ENCODE assay signal across 26 mouse cellular contexts in the genomic region with DNA sequence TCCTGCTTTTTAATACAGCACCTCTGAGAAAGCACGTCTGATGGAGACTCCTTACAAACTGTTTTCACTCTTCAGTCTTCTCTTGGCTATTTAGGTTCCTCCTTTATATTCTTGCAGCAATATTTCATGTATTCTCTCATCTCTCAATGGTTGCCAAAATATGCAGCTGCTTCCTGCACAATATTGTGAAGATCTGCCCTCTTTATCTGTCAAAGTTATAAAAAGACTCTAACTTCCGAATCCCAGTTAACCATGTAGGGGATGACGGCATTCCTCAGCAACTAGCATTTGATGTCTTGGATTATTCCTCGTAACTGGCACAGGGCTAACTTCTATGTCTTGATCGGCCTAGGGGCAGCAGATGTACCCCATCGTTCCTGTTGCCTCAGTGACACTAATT.
DNase-seq lines count a peak whose midpoint lies in the region; ATAC-seq and TF ChIP-seq lines count a peak whose summit lies in the region.
"Had no signal": no experiment of that assay in that cellular context is flagged by ENCODE, and none has a peak within 500 bp of the region (broad histone marks: within the 10 kb centered on the region; RNA-seq: fewer than 3 reads in every experiment).

No protein-coding gene starts in this region.

- H3K9me3 ChIP-seq in forebrain, postnatal 0 days (ENCODE audit: low read length): no peaks in the 10 kb centered on the region
- H3K9me3 ChIP-seq in forebrain, embryonic 12.5 days: no peaks in the 10 kb centered on the region
- no peaks in the 10 kb centered on the region for H3K9me3 ChIP-seq in heart, embryonic 15.5 days (replicated peaks)
- no peaks in the 10 kb centered on the region for H3K9me3 ChIP-seq in heart, embryonic 11.5 days (replicated peaks; ENCODE audit: control insufficient read depth, low read length)
- no peaks in the 10 kb centered on the region for H3K9me3 ChIP-seq in kidney, embryonic 15.5 days (replicated peaks)
- no peaks in the 10 kb centered on the region for H3K9me3 ChIP-seq in lung, embryonic 14.5 days (ENCODE audit: low read depth, low read length)
- H3K9me3 ChIP-seq: embryonic facial prominence, embryonic 13.5 days; limb, embryonic 13.5 days; liver, embryonic 15.5 days; midbrain, embryonic 15.5 days; neural tube, embryonic 12.5 days had no signal

- WGBS in forebrain, postnatal 0 days: 70% methylated on average over 6 of the region's 6 CpGs
- 91% methylated on average over 6 of the region's 6 CpGs for WGBS in forebrain, embryonic 12.5 days
- 60% methylated on average over 6 of the region's 6 CpGs for WGBS in heart, embryonic 15.5 days
- 78% methylated on average over 6 of the region's 6 CpGs for WGBS in heart, embryonic 11.5 days (ENCODE audit: insufficient replicate concordance)
- 67% methylated on average over 6 of the region's 6 CpGs for WGBS in kidney, embryonic 15.5 days
- 66% methylated on average over 6 of the region's 6 CpGs for WGBS in lung, embryonic 14.5 days
- 55% methylated on average over 6 of the region's 6 CpGs for WGBS in lung, adult 2 months

- H3K4me2 ChIP-seq in forebrain, postnatal 0 days (ENCODE audit: low read depth): no peak overlapping the region
- no peak overlapping the region for H3K4me2 ChIP-seq in forebrain, embryonic 12.5 days
- no peak overlapping the region for H3K4me2 ChIP-seq in heart, embryonic 15.5 days
- no peak overlapping the region for H3K4me2 ChIP-seq in heart, embryonic 11.5 days
- H3K4me2 ChIP-seq in kidney, embryonic 15.5 days: no peak overlapping the region
- H3K4me2 ChIP-seq in lung, embryonic 14.5 days: no peak overlapping the region
- H3K4me2 ChIP-seq: embryonic facial prominence, embryonic 13.5 days; limb, embryonic 13.5 days; liver, embryonic 15.5 days; midbrain, embryonic 15.5 days; neural tube, embryonic 12.5 days had no signal

- H3K4me1 ChIP-seq in forebrain, postnatal 0 days (ENCODE audit: insufficient read depth): no peaks in the 10 kb centered on the region
- H3K4me1 ChIP-seq in forebrain, embryonic 12.5 days: no peaks in the 10 kb centered on the region
- H3K4me1 ChIP-seq in heart, embryonic 15.5 days (replicated peaks): 0 out of 2 replicates have a peak, but pooled peaks cover 2% of the 10 kb centered on the region
- no peaks in the 10 kb centered on the region for H3K4me1 ChIP-seq in heart, embryonic 11.5 days (ENCODE audit: control insufficient read depth, insufficient read depth, low read length)
- no peaks in the 10 kb centered on the region for H3K4me1 ChIP-seq in kidney, embryonic 15.5 days
- H3K4me1 ChIP-seq in lung, embryonic 14.5 days (ENCODE audit: insufficient read depth): 0 out of 2 replicates have a peak, but pooled peaks cover 8% of the 10 kb centered on the region
- H3K4me1 ChIP-seq in lung, adult 2 months (ENCODE audit: control insufficient read depth, insufficient read depth, low read length): peaks cover 2% of the 10 kb centered on the region; the same call in 1 of the 2 replicates
- H3K4me1 ChIP-seq: embryonic facial prominence, embryonic 13.5 days; limb, embryonic 13.5 days; liver, embryonic 15.5 days; midbrain, embryonic 15.5 days; neural tube, embryonic 12.5 days had no signal

- H3K9ac ChIP-seq in forebrain, postnatal 0 days: no peak overlapping the region
- no peak overlapping the region for H3K9ac ChIP-seq in forebrain, embryonic 12.5 days
- no peak overlapping the region for H3K9ac ChIP-seq in heart, embryonic 15.5 days
- no peak overlapping the region for H3K9ac ChIP-seq in heart, embryonic 11.5 days (ENCODE audit: low read depth, low read length)
- no peak overlapping the region for H3K9ac ChIP-seq in kidney, embryonic 15.5 days
- H3K9ac ChIP-seq in lung, embryonic 14.5 days: no peak overlapping the region
- H3K9ac ChIP-seq: embryonic facial prominence, embryonic 13.5 days; limb, embryonic 13.5 days; liver, embryonic 15.5 days; midbrain, embryonic 15.5 days; neural tube, embryonic 12.5 days had no signal

- no peak for TF ChIP-seq POLR2A in lung, adult 2 months (IDR thresholded peaks at IDR 0.05; ENCODE audit: borderline replicate concordance, extremely low read depth, low read depth, low read length)

- no peak overlapping the region for H3K27ac ChIP-seq in forebrain, postnatal 0 days (ENCODE audit: low read depth, low read length)
- no peak overlapping the region for H3K27ac ChIP-seq in forebrain, embryonic 12.5 days
- H3K27ac ChIP-seq in heart, embryonic 15.5 days: peak overlapping the region; percentile 45
- no peak overlapping the region for H3K27ac ChIP-seq in heart, embryonic 11.5 days (ENCODE audit: low read depth, low read length)
- H3K27ac ChIP-seq in kidney, embryonic 15.5 days: no peak overlapping the region
- no peak overlapping the region for H3K27ac ChIP-seq in lung, embryonic 14.5 days (ENCODE audit: low read depth)
- H3K27ac ChIP-seq: embryonic facial prominence, embryonic 13.5 days; layer of hippocampus, adult 2 months; limb, embryonic 13.5 days; liver, embryonic 15.5 days; macrophage; midbrain, embryonic 15.5 days; neural tube, embryonic 12.5 days; stomach, postnatal 0 days had no signal

- TF ChIP-seq CTCF in forebrain, postnatal 0 days (IDR thresholded peaks at IDR 0.05; ENCODE audit: low read depth): no peak
- no peak for TF ChIP-seq CTCF in lung, embryonic 14.5 days (IDR thresholded peaks at IDR 0.05; ENCODE audit: low read depth)
- no peak for TF ChIP-seq CTCF in lung, adult 2 months (IDR thresholded peaks at IDR 0.05; ENCODE audit: insufficient read depth, low read length)

- peak; percentile 23 for DNase-seq in forebrain, postnatal 0 days
- DNase-seq in kidney, postnatal 10 days: peak; percentile 11
- DNase-seq in lung, embryonic 14.5 days: peak; percentile 30
- no peak for DNase-seq in lung, adult 2 months
- DNase-seq: adrenal gland, postnatal 10 days; cerebellum, adult 2 months; cerebellum, postnatal 25 days; gastrocnemius, postnatal 14 days; right cerebral cortex, postnatal 14 days; thymus, adult 2 months; thymus, postnatal 4 days had no signal

- H3K4me3 ChIP-seq in forebrain, postnatal 0 days (ENCODE audit: low read depth, low read length): no peak overlapping the region
- no peak overlapping the region for H3K4me3 ChIP-seq in forebrain, embryonic 12.5 days (replicated peaks)
- no peak overlapping the region for H3K4me3 ChIP-seq in heart, embryonic 15.5 days
- no peak overlapping the region for H3K4me3 ChIP-seq in heart, embryonic 11.5 days (ENCODE audit: low read depth, low read length)
- no peak overlapping the region for H3K4me3 ChIP-seq in kidney, embryonic 15.5 days (replicated peaks)
- no peak overlapping the region for H3K4me3 ChIP-seq in lung, embryonic 14.5 days (ENCODE audit: low read depth, low read length)
- no peak overlapping the region for H3K4me3 ChIP-seq in lung, adult 2 months (replicated peaks; ENCODE audit: extremely low read depth, low read depth, low read length)
- H3K4me3 ChIP-seq: embryonic facial prominence, embryonic 13.5 days; layer of hippocampus, adult 2 months; limb, embryonic 13.5 days; liver, embryonic 15.5 days; midbrain, embryonic 15.5 days; neural tube, embryonic 12.5 days had no signal

- H3K27me3 ChIP-seq in forebrain, postnatal 0 days (ENCODE audit: insufficient read depth, low read length): no peaks in the 10 kb centered on the region
- H3K27me3 ChIP-seq in forebrain, embryonic 12.5 days: no peaks in the 10 kb centered on the region
- H3K27me3 ChIP-seq in heart, embryonic 15.5 days: no peaks in the 10 kb centered on the region
- no peaks in the 10 kb centered on the region for H3K27me3 ChIP-seq in heart, embryonic 11.5 days (ENCODE audit: control insufficient read depth, insufficient read depth, low read length)
- H3K27me3 ChIP-seq in kidney, embryonic 15.5 days: no peaks in the 10 kb centered on the region
- H3K27me3 ChIP-seq in lung, embryonic 14.5 days (ENCODE audit: insufficient read depth, low read length): no peaks in the 10 kb centered on the region
- H3K27me3 ChIP-seq: embryonic facial prominence, embryonic 13.5 days; limb, embryonic 13.5 days; liver, embryonic 15.5 days; midbrain, embryonic 15.5 days; neural tube, embryonic 12.5 days had no signal

- ATAC-seq in forebrain, postnatal 0 days: peak; percentile 53
- ATAC-seq in forebrain, embryonic 12.5 days (ENCODE audit: low FRiP score): no peak
- no peak for ATAC-seq in heart, embryonic 15.5 days (replicated peaks; ENCODE audit: insufficient number of reproducible peaks, insufficient read depth, low FRiP score, low read depth)
- ATAC-seq in heart, embryonic 11.5 days (replicated peaks; ENCODE audit: insufficient number of reproducible peaks, low FRiP score, low TSS enrichment): no peak
- no peak for ATAC-seq in kidney, embryonic 15.5 days (replicated peaks; ENCODE audit: low FRiP score)
- ATAC-seq in lung, embryonic 14.5 days (ENCODE audit: insufficient read depth): no peak
- ATAC-seq: forebrain, embryonic 14.5 days; intestine, postnatal 0 days; lung, postnatal 0 days; midbrain, embryonic 15.5 days had no signal

- H3K36me3 ChIP-seq in forebrain, postnatal 0 days (ENCODE audit: insufficient read depth): no peaks in the 10 kb centered on the region
- H3K36me3 ChIP-seq in forebrain, embryonic 12.5 days (replicated peaks): no peaks in the 10 kb centered on the region
- no peaks in the 10 kb centered on the region for H3K36me3 ChIP-seq in heart, embryonic 15.5 days
- no peaks in the 10 kb centered on the region for H3K36me3 ChIP-seq in heart, embryonic 11.5 days (ENCODE audit: control insufficient read depth, insufficient read depth, low read length)
- H3K36me3 ChIP-seq in kidney, embryonic 15.5 days: no peaks in the 10 kb centered on the region
- H3K36me3 ChIP-seq in lung, embryonic 14.5 days (ENCODE audit: insufficient read depth): no peaks in the 10 kb centered on the region
- H3K36me3 ChIP-seq: embryonic facial prominence, embryonic 13.5 days; limb, embryonic 13.5 days; liver, embryonic 15.5 days; midbrain, embryonic 15.5 days; neural tube, embryonic 12.5 days had no signal
